Mouse (Mus musculus): Measurements from ENCODE around the gene Zfand3.

DNA sequence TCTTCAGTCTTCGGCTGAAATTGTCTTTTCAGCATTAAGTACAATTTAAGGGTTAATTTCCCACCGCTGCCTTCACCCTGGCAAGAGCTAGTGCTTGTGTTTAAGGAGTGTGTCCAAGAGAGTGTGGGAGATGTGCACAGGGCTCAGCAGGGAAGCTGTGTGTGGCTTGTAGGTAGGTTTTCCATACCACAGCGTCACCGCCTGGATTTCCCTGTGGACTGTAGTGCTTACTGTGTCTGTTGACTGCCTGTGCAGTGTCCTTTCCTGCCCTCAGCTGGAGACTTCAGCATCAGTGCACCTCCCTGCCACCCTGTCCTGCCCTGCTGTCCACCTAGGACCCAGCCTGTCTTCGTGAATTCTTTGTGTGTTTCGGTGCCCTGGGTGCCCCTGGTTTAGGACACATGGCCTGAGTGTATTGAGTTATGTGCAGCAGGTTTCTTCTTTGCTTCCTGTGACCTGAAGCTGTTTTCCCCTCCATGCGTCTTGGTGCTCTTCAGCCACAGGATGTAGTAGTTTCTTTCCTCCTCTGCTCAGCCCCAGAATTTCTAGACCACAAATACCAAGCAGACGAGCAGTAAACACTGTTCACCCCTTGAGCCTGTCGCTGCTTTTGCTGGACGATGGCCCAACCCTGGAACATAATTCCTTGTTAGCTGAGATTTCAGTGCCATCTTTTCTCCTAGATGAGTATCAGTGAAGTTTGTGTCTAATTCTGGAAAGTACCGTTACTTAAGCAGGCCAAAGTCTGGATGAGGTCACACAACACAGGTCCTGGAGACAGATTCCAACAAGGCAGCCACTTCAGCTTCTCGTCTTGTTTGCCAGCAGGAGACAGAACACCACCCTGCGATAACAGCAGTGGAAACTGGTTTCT is 195.1 kb downstream of the Zfand3 start:
- TF ChIP-seq CTCF (IDR thresholded peaks at IDR 0.05; ENCODE audit: borderline replicate concordance, insufficient read depth, low read depth, low read length): no peak
- TF ChIP-seq POLR2A (IDR thresholded peaks at IDR 0.05; ENCODE audit: borderline replicate concordance, insufficient read depth, low read length): no peak

All from cerebellum, adult 2 months (tissue).